Mouse (Mus musculus) kidney, embryonic 15.5 days (tissue): Measurements from ENCODE around the gene Acsl5. TPM values are rescaled to one million over a fixed set of nuclear protein-coding genes. Genes with fewer than 3 reads are reported as not detected.

Experiments
- ATAC-seq: fragments of 200-750 bp; cut with Nextera tagmentation; replicated peaks from 2 replicates; pipeline ENCODE4 v1.8.0; 2017; ENCODE audit warnings: moderate TSS enrichment; ENCODE audit not compliant: low FRiP score
- H3K27ac ChIP-seq: fragments of 300-500 bp; sonication (generic); 2 replicates; pipeline ENCODE4 v1.5.1; 2015; ENCODE audit warnings: mild to moderate bottlenecking, inconsistent platforms
- H3K27me3 ChIP-seq: fragments of 300-500 bp; sonication (generic); 2 replicates; pipeline ENCODE4 v1.6.1; 2015; ENCODE audit warnings: inconsistent platforms
- H3K36me3 ChIP-seq: fragments of 300-500 bp; sonication (generic); 2 replicates; pipeline ENCODE4 v1.6.1; 2015; ENCODE audit warnings: inconsistent platforms
- H3K4me1 ChIP-seq: fragments of 300-500 bp; sonication (generic); 2 replicates; pipeline ENCODE4 v1.6.1; 2015; ENCODE audit warnings: inconsistent platforms
- H3K4me2 ChIP-seq: fragments of 300-500 bp; sonication (generic); 2 replicates; pipeline ENCODE4 v1.6.1; 2015; ENCODE audit warnings: moderate library complexity, mild to moderate bottlenecking, inconsistent platforms
- H3K4me3 ChIP-seq: fragments of 300-500 bp; sonication (generic); replicated peaks from 2 replicates; pipeline ENCODE4 v1.5.1; 2015; ENCODE audit warnings: mild to moderate bottlenecking, inconsistent platforms
- H3K9ac ChIP-seq: fragments of 300-500 bp; sonication (generic); 2 replicates; pipeline ENCODE4 v1.6.1; 2015; ENCODE audit warnings: mild to moderate bottlenecking, inconsistent platforms
- H3K9me3 ChIP-seq: fragments of 300-500 bp; sonication (generic); replicated peaks from 2 replicates; pipeline ENCODE4 v1.6.1; 2016; ENCODE audit warnings: inconsistent platforms
- WGBS: fragments of 180-500 bp; shearing (Covaris S2); methylation state at CpG from one replicate; pipeline ENCODE4 v1.1.7; 2015; ENCODE audit warnings: mixed read lengths; 5-methylcytosine and 5-hydroxymethylcytosine counted together
- polyA plus RNA-seq: library from polyadenylated mRNA; unstranded; fragments of >200 nt; fragmentation: Nextera tagmentation; extraction: Ambion mirVana; gene quantifications from 2 replicates; pipeline ENCODE4 v1.2.1, GENCODE M21; 2015

Gene Acsl5
- polyA plus RNA-seq, 1 experiment from 2014 or later = 51.2 TPM

DNA sequence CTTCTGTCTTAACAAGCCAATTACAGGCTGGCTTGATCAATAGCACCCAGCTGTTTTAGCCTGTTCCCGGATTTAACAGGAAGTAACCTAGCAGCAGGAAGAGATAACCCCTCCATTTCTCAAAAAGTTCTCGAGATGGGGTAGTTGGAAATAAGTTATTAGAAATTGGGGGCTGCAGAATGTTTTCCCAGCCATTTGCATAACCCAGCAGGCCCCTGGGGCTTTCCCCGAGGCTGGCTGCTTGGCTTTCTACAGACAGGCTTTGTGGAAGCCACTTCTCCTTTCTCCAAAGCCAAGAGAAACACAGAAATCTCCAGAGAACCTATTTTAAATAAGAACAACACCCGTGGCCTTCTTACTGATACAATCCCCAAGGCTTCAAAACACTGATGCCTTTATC is 41.4 kb downstream of the Acsl5 start:
- Histone ChIP-seq H3K4me1 (no peaks in the 10 kb centered on the region), H3K9me3 (no peaks in the 10 kb centered on the region), H3K4me3 (no peak overlapping the region), H3K36me3 (peaks cover 87% of the 10 kb centered on the region), H3K27ac (no peak overlapping the region), H3K4me2 (no peak overlapping the region), H3K27me3 (no peaks in the 10 kb centered on the region), H3K9ac (no peak overlapping the region)
- no peak for ATAC-seq
- WGBS = 36% methylated on average over 4 of the region's 4 CpGs

DNA sequence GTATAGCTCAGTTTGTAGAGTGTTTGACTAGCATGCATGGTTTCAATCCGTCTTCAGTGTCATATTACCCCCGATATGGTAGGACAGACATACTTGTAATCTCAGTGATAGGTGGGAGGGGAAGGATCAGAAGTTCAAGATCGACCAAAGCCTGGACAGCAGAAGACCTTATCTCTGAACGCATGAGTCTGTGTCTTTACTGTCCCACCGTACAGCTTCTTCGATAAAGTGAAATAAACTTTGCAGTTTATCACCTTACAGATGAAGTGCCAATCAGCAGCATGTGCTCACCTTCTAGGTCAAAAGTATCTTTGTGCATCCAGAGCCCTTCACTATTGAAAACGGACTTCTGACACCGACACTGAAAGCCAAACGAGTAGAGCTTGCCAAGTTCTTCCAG is 43.3 kb downstream of the Acsl5 start:
- Histone ChIP-seq H3K36me3 (peaks cover 87% of the 10 kb centered on the region), H3K4me3 (no peak overlapping the region), H3K9me3 (no peaks in the 10 kb centered on the region), H3K4me2 (no peak overlapping the region), H3K4me1 (no peaks in the 10 kb centered on the region), H3K27ac (no peak overlapping the region), H3K27me3 (no peaks in the 10 kb centered on the region), H3K9ac (no peak overlapping the region)
- no peak for ATAC-seq
- WGBS = 83% methylated on average over 9 of the region's 9 CpGs

DNA sequence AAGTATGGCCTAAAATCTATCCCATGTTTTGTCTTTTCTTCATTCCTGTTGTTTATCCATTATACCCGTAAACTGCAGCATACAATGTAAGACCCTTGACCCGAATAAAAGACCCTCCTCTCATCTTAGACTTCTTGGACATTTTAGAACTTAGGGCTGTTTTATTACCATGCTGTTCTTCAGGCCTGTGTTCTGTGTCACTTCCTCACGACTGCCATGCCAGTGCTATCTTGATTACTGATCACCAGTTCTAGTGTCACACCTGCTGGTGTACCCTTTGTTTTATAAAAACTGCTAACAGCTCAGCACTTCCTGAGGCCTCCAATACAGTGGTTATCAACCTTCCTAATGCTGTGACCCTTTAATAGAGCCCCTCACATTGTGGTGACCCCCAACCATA is 43.8 kb downstream of the Acsl5 start:
- WGBS = 79% methylated on average over 3 of the region's 3 CpGs

DNA sequence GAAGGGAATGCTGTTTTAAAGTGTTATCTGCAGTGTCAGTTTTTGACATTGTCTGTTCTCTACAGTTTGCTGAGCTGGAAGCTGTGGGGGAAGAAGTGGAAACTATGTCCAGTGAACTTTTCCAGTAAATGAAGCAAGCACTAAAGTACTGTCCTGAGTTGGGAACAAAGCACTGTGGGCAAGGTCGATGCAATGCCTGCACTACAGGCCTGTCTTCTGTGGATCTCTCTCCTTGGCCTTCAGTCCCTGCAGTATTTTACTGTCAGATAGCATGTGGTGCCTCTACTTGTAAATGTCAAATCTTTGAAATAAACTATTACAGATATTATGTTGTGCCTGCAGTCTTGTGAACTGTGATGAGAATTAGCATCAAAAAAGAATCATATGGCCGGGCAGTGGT is 44.6 kb downstream of the Acsl5 start:
- 92% methylated on average over 2 of the region's 2 CpGs for WGBS
- ATAC-seq = no peak
- H3K27me3 ChIP-seq = no peaks in the 10 kb centered on the region
- no peaks in the 10 kb centered on the region for H3K9me3 ChIP-seq
- H3K9ac ChIP-seq = no peak overlapping the region
- peaks cover 88% of the 10 kb centered on the region for H3K36me3 ChIP-seq
- H3K4me1 ChIP-seq = no peaks in the 10 kb centered on the region
- no peak overlapping the region for H3K4me3 ChIP-seq
- H3K27ac ChIP-seq = no peak overlapping the region
- no peak overlapping the region for H3K4me2 ChIP-seq

More for the DNA sequence above, 43.8 kb downstream of the Acsl5 start:
- Histone ChIP-seq H3K27me3 (no peaks in the 10 kb centered on the region), H3K4me2 (no peak overlapping the region), H3K9me3 (no peaks in the 10 kb centered on the region), H3K9ac (no peak overlapping the region), H3K4me3 (no peak overlapping the region), H3K36me3 (peaks cover 88% of the 10 kb centered on the region), H3K27ac (no peak overlapping the region), H3K4me1 (no peaks in the 10 kb centered on the region)
- no peak for ATAC-seq

DNA sequence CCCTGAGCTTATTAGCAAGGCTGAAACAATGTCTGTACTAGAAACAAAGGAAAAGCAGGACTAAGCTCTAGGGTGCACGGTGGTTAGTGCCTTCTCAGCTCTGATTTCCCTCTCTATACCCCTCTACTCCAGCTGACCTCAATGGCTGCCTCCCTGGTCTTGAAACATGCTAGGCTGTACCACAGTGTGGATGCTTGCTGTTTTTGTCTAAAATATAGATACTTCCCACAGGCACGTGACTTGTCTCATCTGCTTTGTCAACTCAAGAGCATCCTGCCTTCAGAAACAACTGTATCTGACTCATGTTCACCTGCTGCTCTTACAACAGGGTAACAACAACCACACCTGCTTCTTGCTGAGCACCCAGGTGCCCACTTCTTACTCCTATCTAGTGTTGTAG is 45.8 kb downstream of the Acsl5 start:
- Histone ChIP-seq H3K36me3 (peaks cover 90% of the 10 kb centered on the region), H3K9me3 (no peaks in the 10 kb centered on the region), H3K27ac (no peak overlapping the region), H3K9ac (no peak overlapping the region), H3K27me3 (no peaks in the 10 kb centered on the region), H3K4me1 (no peaks in the 10 kb centered on the region), H3K4me3 (no peak overlapping the region), H3K4me2 (no peak overlapping the region)
- no peak for ATAC-seq
- 96% methylated on average over 2 of the region's 2 CpGs for WGBS

DNA sequence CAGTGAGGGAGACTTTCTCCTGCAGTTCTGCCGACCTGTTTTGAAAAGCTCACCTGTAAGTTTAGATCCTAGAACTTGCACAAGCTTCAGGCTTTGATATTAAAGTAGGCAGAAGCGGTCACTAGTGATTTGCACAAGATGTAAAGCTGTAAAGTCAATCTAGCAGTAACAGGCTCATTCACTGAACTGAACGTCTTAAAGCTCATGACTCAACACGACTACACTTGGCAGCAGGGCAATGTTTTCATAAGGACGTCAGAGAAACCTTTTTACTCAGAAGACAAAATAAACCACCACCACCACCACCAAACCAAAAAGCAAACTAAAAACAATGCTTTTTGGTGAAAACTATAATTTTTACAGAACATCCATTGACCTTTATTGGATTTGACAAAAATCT is 46.2 kb downstream of the Acsl5 start:
- no peak for ATAC-seq
- Histone ChIP-seq H3K4me1 (no peaks in the 10 kb centered on the region), H3K9me3 (no peaks in the 10 kb centered on the region), H3K27me3 (no peaks in the 10 kb centered on the region), H3K9ac (no peak overlapping the region), H3K4me2 (no peak overlapping the region), H3K4me3 (no peak overlapping the region), H3K27ac (no peak overlapping the region), H3K36me3 (peaks cover 91% of the 10 kb centered on the region)
- WGBS = 73% methylated on average over 5 of the region's 5 CpGs

DNA sequence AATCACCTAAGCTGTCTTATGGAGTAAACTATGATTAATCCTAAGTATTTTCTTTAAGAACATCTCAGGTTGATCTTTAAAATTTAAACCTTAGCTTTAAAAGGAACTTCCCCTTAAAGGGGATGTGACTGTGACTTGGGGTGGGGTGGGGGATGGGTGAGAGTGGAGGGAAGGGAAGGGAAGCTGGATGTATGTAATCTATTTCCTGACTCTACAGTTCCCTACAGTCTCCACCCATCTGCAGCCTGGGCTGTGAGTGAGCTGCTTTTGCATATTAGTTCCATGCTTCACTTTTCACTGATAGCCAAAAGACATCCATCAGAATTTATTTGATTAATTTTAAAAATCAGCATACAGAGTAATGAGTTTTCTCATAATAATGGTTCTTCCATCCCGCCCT is 47.6 kb downstream of the Acsl5 start:
- ATAC-seq = no peak
- Histone ChIP-seq H3K27me3 (no peaks in the 10 kb centered on the region), H3K9ac (no peak overlapping the region), H3K9me3 (no peaks in the 10 kb centered on the region), H3K4me2 (no peak overlapping the region), H3K4me1 (no peaks in the 10 kb centered on the region), H3K36me3 (peaks cover 95% of the 10 kb centered on the region), H3K4me3 (no peak overlapping the region), H3K27ac (no peak overlapping the region)
- 92% methylated on average over 1 of the region's 1 CpGs for WGBS

DNA sequence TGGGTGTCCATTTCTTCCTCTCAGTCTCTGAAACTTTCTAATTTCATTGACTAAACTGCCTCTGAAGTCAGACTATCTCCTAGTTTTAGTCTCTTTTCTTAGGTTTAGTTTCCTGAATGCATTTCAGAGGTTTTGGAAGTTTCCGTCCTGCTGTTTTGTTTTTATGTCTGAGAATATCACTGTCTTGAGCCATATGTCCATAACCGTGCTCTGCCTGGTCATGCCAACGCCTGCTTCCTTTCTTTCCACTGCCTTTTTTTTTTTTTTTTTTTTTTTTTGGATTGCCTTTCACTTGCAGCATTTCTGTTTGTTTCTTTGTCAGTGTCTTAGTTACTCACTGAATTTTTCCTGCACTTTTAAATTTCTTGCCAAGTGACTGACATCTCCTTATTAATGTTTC is 48.8 kb downstream of the Acsl5 start:
- Histone ChIP-seq H3K27me3 (no peaks in the 10 kb centered on the region), H3K9ac (no peak overlapping the region), H3K4me3 (no peak overlapping the region), H3K9me3 (no peaks in the 10 kb centered on the region), H3K36me3 (peaks cover 87% of the 10 kb centered on the region), H3K4me1 (no peaks in the 10 kb centered on the region), H3K4me2 (no peak overlapping the region), H3K27ac (no peak overlapping the region)
- ATAC-seq = no peak
- WGBS = 86% methylated on average over 3 of the region's 3 CpGs

DNA sequence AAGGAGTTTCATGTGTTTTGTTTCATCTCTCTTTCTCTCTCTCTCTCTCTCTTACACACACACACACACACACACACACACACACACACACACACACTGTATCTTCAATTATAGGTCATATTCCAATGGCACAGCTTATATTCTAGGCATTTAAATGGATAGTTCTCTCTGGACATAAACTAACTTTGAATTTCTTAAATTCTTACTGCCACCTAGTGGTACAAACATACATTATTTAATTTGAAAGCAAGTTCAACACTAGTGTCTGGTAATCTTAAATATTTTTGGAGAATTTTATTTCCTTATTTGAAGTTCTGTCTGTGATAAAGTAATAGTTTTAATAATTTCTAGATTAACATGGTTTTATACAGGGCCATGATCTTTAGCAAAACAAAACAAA is 53.3 kb downstream of the Acsl5 start:
- no peak overlapping the region for H3K27ac ChIP-seq
- no peak overlapping the region for H3K4me3 ChIP-seq
- ATAC-seq = no peak
- peaks cover 88% of the 10 kb centered on the region for H3K36me3 ChIP-seq
- H3K27me3 ChIP-seq = no peaks in the 10 kb centered on the region
- no peaks in the 10 kb centered on the region for H3K9me3 ChIP-seq
- no peaks in the 10 kb centered on the region for H3K4me1 ChIP-seq
- no peak overlapping the region for H3K4me2 ChIP-seq
- no peak overlapping the region for H3K9ac ChIP-seq

DNA sequence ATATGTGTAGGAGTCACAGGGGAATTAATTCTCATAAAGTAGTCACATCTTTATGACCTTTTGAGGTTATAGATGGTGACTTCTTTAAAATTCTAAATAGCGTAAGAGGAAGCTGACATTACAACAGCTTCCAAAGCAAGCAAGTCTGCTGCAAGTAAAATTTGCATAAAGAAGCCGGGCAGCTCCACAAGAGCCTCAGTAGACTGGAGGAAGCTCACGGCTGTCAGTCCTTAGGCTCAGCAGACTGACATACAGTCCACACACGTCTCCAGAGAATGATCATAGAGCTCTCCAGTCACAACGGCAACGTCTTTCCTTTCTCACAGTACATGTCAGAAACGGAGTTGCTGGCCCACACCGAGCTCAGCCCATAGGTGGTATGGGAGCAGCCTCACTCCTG is 60.1 kb downstream of the Acsl5 start:
- Histone ChIP-seq H3K27ac (no peak overlapping the region), H3K9me3 (no peaks in the 10 kb centered on the region), H3K4me1 (peaks cover 26% of the 10 kb centered on the region), H3K4me3 (no peak overlapping the region), H3K9ac (no peak overlapping the region), H3K36me3 (peaks cover 58% of the 10 kb centered on the region), H3K27me3 (no peaks in the 10 kb centered on the region), H3K4me2 (no peak overlapping the region)
- no peak for ATAC-seq
- 90% methylated on average over 8 of the region's 8 CpGs for WGBS

DNA sequence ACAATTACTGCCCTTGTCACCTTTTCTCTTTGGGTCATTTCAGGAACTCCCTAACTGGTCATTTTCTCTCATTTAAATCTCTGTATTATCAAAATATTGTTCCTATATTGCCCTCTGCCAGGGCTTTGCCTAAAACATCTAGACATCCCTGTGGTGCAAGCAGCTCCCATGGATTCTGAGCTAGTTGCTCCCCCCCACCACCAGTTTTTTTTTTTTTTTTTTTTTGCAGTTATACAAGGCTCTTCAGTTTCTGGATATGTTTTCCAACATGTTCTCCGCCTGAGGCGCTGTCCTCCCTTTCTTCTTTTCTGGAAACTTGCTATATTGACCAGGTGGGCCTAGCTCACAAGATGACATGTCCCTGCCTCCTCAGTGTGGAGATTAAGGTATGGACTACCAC is 61.9 kb downstream of the Acsl5 start:
- Histone ChIP-seq H3K9ac (no peak overlapping the region), H3K4me1 (peaks cover 34% of the 10 kb centered on the region), H3K27me3 (no peaks in the 10 kb centered on the region), H3K4me3 (no peak overlapping the region), H3K9me3 (no peaks in the 10 kb centered on the region), H3K27ac (no peak overlapping the region), H3K36me3 (peaks cover 44% of the 10 kb centered on the region), H3K4me2 (no peak overlapping the region)
- WGBS = 96% methylated on average over 2 of the region's 2 CpGs
- ATAC-seq = no peak

DNA sequence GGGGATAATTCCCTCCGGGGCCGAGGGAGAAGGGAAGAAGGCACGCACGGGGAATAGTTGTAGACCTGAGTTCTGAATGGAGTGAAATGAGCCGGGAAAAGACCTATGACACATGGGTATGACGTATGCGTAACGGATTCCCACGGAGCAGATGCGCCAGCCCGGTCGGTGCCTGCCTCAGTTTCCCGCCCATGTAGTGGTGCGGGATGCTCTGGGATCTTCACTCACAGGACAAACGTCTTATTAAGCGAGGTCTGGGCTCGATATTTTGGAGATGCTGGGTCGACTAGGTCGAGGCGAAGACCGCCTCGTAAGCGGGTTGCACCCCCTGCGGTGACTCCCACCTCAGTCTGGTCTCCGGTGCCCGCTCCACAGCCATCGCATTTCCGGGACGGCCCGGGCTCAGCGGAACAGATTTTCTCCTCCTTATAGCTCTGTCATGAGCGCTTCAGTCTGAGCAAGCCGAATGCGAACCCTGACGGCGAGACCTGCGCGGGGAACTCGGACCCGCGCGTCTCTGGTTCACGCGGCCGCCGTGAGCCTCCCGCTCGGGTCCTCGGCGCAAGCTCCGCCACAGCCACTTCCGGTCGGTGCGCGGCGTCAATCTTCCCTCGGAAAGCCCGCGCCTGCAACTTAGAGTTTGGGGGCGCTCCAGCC is 63.8 kb downstream of the Acsl5 start, which contains the start of gene Zdhhc6:
Gene Zdhhc6, minus strand, starts transcription at position 581 of the 657 bp plus-strand sequence.
- Histone ChIP-seq H3K4me1 (peaks cover 34% of the 10 kb centered on the region), H3K27me3 (no peaks in the 10 kb centered on the region), H3K9ac (peak within 1 kb of the TSS; percentile 87), H3K4me3 (peak within 1 kb of the TSS; percentile 82), H3K27ac (peak within 1 kb of the TSS; percentile 92), H3K4me2 (peak within 1 kb of the TSS; percentile 83), H3K9me3 (no peaks in the 10 kb centered on the region), H3K36me3 (peaks cover 24% of the 10 kb centered on the region)
- under 1% methylated on average over 60 of the region's 60 CpGs for WGBS
- ATAC-seq = peak; percentile 81

DNA sequence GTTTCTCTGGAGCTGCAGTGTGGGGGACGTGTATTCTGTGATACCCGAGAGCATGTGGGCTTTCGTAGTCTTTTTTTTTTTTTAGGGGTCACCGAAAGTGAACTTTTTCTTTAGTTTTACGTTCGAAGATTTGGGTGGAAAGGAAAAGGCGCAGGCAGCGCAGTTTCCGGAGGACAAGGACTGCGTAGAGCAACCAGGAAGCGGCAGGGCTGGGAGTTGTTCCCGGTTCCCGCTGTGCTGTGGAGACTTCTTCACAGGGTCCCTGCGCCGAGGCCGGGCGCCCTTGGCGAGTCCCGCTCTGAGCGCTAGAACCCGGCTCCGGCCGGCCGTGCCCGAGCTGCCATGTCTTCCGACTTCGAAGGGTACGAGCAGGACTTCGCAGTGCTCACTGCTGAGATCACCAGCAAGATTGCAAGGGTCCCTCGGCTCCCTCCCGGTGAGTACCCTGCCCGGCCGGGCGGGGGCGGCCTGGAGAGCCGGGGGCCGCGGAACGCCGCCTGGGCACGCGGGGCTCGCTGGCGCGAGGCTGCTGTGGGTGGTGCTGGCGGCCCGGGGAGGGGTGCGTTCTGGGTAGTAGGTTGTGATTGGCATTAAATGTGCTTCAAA is 64.5 kb downstream of the Acsl5 start, which contains the start of gene Vti1a:
Gene Vti1a, plus strand, starts transcription at position 187 of the 606 bp plus-strand sequence.
- peaks cover 18% of the 10 kb centered on the region for H3K36me3 ChIP-seq
- peak within 1 kb of the TSS; percentile 87 for H3K9ac ChIP-seq
- H3K4me2 ChIP-seq = peak within 1 kb of the TSS; percentile 83
- H3K27me3 ChIP-seq = no peaks in the 10 kb centered on the region
- H3K4me3 ChIP-seq = peak within 1 kb of the TSS; percentile 82
- no peaks in the 10 kb centered on the region for H3K9me3 ChIP-seq
- under 1% methylated on average over 48 of the region's 48 CpGs for WGBS
- H3K4me1 ChIP-seq = peaks cover 34% of the 10 kb centered on the region
- H3K27ac ChIP-seq = peak within 1 kb of the TSS; percentile 92
- peak; percentile 92 for ATAC-seq
